Mouse (Mus musculus): ENCODE results near the gene Timm10. TPM values are rescaled to one million over a fixed set of nuclear protein-coding genes. Genes with fewer than 3 reads are reported as not detected.

The Timm10 gene
- polyA plus RNA-seq, 1 experiment from 2014 or later, result 54.2 TPM

- H3K4me2 ChIP-seq, result no peak overlapping the region
- H3K27me3 ChIP-seq, result peaks cover 91% of the 10 kb centered on the region
- ATAC-seq (replicated peaks; ENCODE audit: low FRiP score), result no peak
- H3K9me3 ChIP-seq (replicated peaks), result no peaks in the 10 kb centered on the region
- peaks cover 24% of the 10 kb centered on the region for H3K4me1 ChIP-seq
- WGBS, result 66% methylated on average over 2 of the region's 2 CpGs
- no peak overlapping the region for H3K4me3 ChIP-seq (replicated peaks)
- H3K36me3 ChIP-seq, result no peaks in the 10 kb centered on the region
- H3K27ac ChIP-seq, result no peak overlapping the region
- no peak overlapping the region for H3K9ac ChIP-seq
Measured at GRCm38 (mm10) chr2:84868977-84869376, 42.2 kb downstream of the Timm10 start.

- 66% methylated on average over 4 of the region's 4 CpGs for WGBS
- H3K4me1 ChIP-seq, result peaks cover 21% of the 10 kb centered on the region
- no peak overlapping the region for H3K4me3 ChIP-seq (replicated peaks)
- no peak for ATAC-seq (replicated peaks; ENCODE audit: low FRiP score)
- H3K4me2 ChIP-seq, result no peak overlapping the region
- H3K36me3 ChIP-seq, result no peaks in the 10 kb centered on the region
- no peak overlapping the region for H3K9ac ChIP-seq
- no peak overlapping the region for H3K27ac ChIP-seq
- no peaks in the 10 kb centered on the region for H3K9me3 ChIP-seq (replicated peaks)
- H3K27me3 ChIP-seq, result peaks cover 99% of the 10 kb centered on the region
Measured at GRCm38 (mm10) chr2:84870623-84871160, 43.9 kb downstream of the Timm10 start.

GRCm38 (mm10) chr2:84872105-84872716 is 45.4 kb downstream of the Timm10 start:
- H3K4me2 ChIP-seq, result peak overlapping the region; percentile 95
- peak overlapping the region; percentile 53 for H3K4me3 ChIP-seq (replicated peaks)
- peak; percentile 67 for ATAC-seq (replicated peaks; ENCODE audit: low FRiP score)
- H3K27me3 ChIP-seq, result peaks cover 96% of the 10 kb centered on the region
- peak overlapping the region; percentile 44 for H3K9ac ChIP-seq
- H3K36me3 ChIP-seq, result no peaks in the 10 kb centered on the region
- H3K4me1 ChIP-seq, result peaks cover 11% of the 10 kb centered on the region
- H3K27ac ChIP-seq, result no peak overlapping the region
- H3K9me3 ChIP-seq (replicated peaks), result no peaks in the 10 kb centered on the region
- WGBS, result 1% methylated on average over 78 of the region's 78 CpGs

- H3K4me2 ChIP-seq, result no peak overlapping the region
- H3K36me3 ChIP-seq, result no peaks in the 10 kb centered on the region
- no peaks in the 10 kb centered on the region for H3K9me3 ChIP-seq (replicated peaks)
- H3K27ac ChIP-seq, result no peak overlapping the region
- ATAC-seq (replicated peaks; ENCODE audit: low FRiP score), result no peak
- H3K9ac ChIP-seq, result no peak overlapping the region
- no peak overlapping the region for H3K4me3 ChIP-seq (replicated peaks)
- H3K4me1 ChIP-seq, result peaks cover 11% of the 10 kb centered on the region
- H3K27me3 ChIP-seq, result peaks cover 67% of the 10 kb centered on the region
- 52% methylated on average over 6 of the region's 6 CpGs for WGBS
Measured at GRCm38 (mm10) chr2:84875842-84876241, 49.0 kb downstream of the Timm10 start.

Other genes starting within 250 kb of the Timm10 start
- 50.3 and 54.7 TPM in 2 replicates for gene Ctnnd1, start 176.2 kb upstream of the Timm10 start, polyA plus RNA-seq (2015; fragmentation: Nextera tagmentation; extraction: Ambion mirVana)
- gene Btbd18, start 167.9 kb upstream of the Timm10 start, polyA plus RNA-seq (2015; fragmentation: Nextera tagmentation; extraction: Ambion mirVana), result 0.26 and 0.34 TPM in 2 replicates
- gene Selenoh, start 156.2 kb upstream of the Timm10 start, polyA plus RNA-seq (2015; fragmentation: Nextera tagmentation; extraction: Ambion mirVana), result 355 and 388 TPM in 2 replicates
- gene Gm28635, start 149.0 kb upstream of the Timm10 start, polyA plus RNA-seq (2015; fragmentation: Nextera tagmentation; extraction: Ambion mirVana), result not detected in 2 replicates
- gene Med19, start 148.6 kb upstream of the Timm10 start, polyA plus RNA-seq (2015; fragmentation: Nextera tagmentation; extraction: Ambion mirVana), result 41.3 and 44.4 TPM in 2 replicates
- 174 and 179 TPM in 2 replicates for gene Tmx2, start 147.9 kb upstream of the Timm10 start, polyA plus RNA-seq (2015; fragmentation: Nextera tagmentation; extraction: Ambion mirVana)
- 29.8 and 30.2 TPM in 2 replicates for gene Zdhhc5, start 111.8 kb upstream of the Timm10 start, polyA plus RNA-seq (2015; fragmentation: Nextera tagmentation; extraction: Ambion mirVana)
- 29.1 and 31.6 TPM in 2 replicates for gene Clp1, start 99.6 kb upstream of the Timm10 start, polyA plus RNA-seq (2015; fragmentation: Nextera tagmentation; extraction: Ambion mirVana)
- gene Ypel4, start 92.9 kb upstream of the Timm10 start, polyA plus RNA-seq (2015; fragmentation: Nextera tagmentation; extraction: Ambion mirVana), result 8.7 and 9.4 TPM in 2 replicates
- gene Gm19426, start 83.3 kb upstream of the Timm10 start, polyA plus RNA-seq (2015; fragmentation: Nextera tagmentation; extraction: Ambion mirVana), result 13.2 and 13.7 TPM in 2 replicates
- gene Serping1, start 51.6 kb upstream of the Timm10 start, polyA plus RNA-seq (2015; fragmentation: Nextera tagmentation; extraction: Ambion mirVana), result 86.7 and 109 TPM in 2 replicates
- gene Ube2l6, start 28.2 kb upstream of the Timm10 start, polyA plus RNA-seq (2015; fragmentation: Nextera tagmentation; extraction: Ambion mirVana), result 42.8 and 51.1 TPM in 2 replicates
- 0.42 and 0.43 TPM in 2 replicates for gene Smtnl1, start 4.3 kb upstream of the Timm10 start, polyA plus RNA-seq (2015; fragmentation: Nextera tagmentation; extraction: Ambion mirVana)
- gene Slc43a1, start 11.9 kb downstream of the Timm10 start, polyA plus RNA-seq (2015; fragmentation: Nextera tagmentation; extraction: Ambion mirVana), result 16.5 and 20.7 TPM in 2 replicates
- gene Rtn4rl2, start 59.7 kb downstream of the Timm10 start, polyA plus RNA-seq (2015; fragmentation: Nextera tagmentation; extraction: Ambion mirVana), result 1.2 and 1.6 TPM in 2 replicates
- 52.4 and 56.3 TPM in 2 replicates for gene Slc43a3, start 109.6 kb downstream of the Timm10 start, polyA plus RNA-seq (2015; fragmentation: Nextera tagmentation; extraction: Ambion mirVana)
- 0.27 and 0.77 TPM in 2 replicates for gene Prg2, start 153.5 kb downstream of the Timm10 start, polyA plus RNA-seq (2015; fragmentation: Nextera tagmentation; extraction: Ambion mirVana)
- not detected in 2 replicates for gene Prg3, start 161.2 kb downstream of the Timm10 start, polyA plus RNA-seq (2015; fragmentation: Nextera tagmentation; extraction: Ambion mirVana)
- 299 and 307 TPM in 2 replicates for gene Ssrp1, start 210.2 kb downstream of the Timm10 start, polyA plus RNA-seq (2015; fragmentation: Nextera tagmentation; extraction: Ambion mirVana)
- gene P2rx3, start 210.5 kb downstream of the Timm10 start, polyA plus RNA-seq (2015; fragmentation: Nextera tagmentation; extraction: Ambion mirVana), result 0.90 and 1.3 TPM in 2 replicates
- 29.2 and 39.2 TPM in 2 replicates for gene Tnks1bp1, start 221.0 kb downstream of the Timm10 start, polyA plus RNA-seq (2015; fragmentation: Nextera tagmentation; extraction: Ambion mirVana)